Mouse (Mus musculus) forebrain, embryonic 10.5 days (tissue): ENCODE data around the gene Cort. TPM values are rescaled to one million over a fixed set of nuclear protein-coding genes. Genes with fewer than 3 reads are reported as not detected.

Experiments used
- DNase-seq: peaks from one replicate; pipeline ENCODE4 v3.0.0-alpha.2; 2017; ENCODE audit warnings: low spot score; ENCODE audit errors: extremely low spot score
- H3K27ac ChIP-seq: fragments of 300-500 bp; sonication (generic); 2 replicates; pipeline ENCODE4 v1.5.1; 2016; ENCODE audit warnings: mild to moderate bottlenecking
- H3K27me3 ChIP-seq: fragments of 300-500 bp; sonication (generic); 2 replicates; pipeline ENCODE4 v1.6.1; 2016; ENCODE audit warnings: mild to moderate bottlenecking; ENCODE audit not compliant: poor library complexity, severe bottlenecking
- H3K36me3 ChIP-seq: fragments of 300-500 bp; sonication (generic); replicated peaks from 2 replicates; pipeline ENCODE4 v1.6.1; 2016; ENCODE audit warnings: mild to moderate bottlenecking, moderate library complexity
- H3K4me1 ChIP-seq: fragments of 300-500 bp; sonication (generic); 2 replicates; pipeline ENCODE4 v1.6.1; 2016
- H3K4me3 ChIP-seq: fragments of 300-500 bp; sonication (generic); 2 replicates; pipeline ENCODE4 v1.5.1; 2016; ENCODE audit warnings: mild to moderate bottlenecking, moderate library complexity
- H3K9me3 ChIP-seq: fragments of 300-500 bp; sonication (generic); 2 replicates; pipeline ENCODE4 v1.6.1; 2016; ENCODE audit warnings: mild to moderate bottlenecking, moderate library complexity
- WGBS: fragments of 180-500 bp; shearing (Covaris S2); methylation state at CpG from one replicate; pipeline ENCODE4 v1.1.7; 2016; 5-methylcytosine and 5-hydroxymethylcytosine counted together
- polyA plus RNA-seq: library from polyadenylated mRNA; unstranded; fragments of >200 nt; fragmentation: Nextera tagmentation; extraction: Ambion mirVana; gene quantifications from 2 replicates; pipeline ENCODE4 v1.2.1, GENCODE M21; 2016

The Cort gene
- polyA plus RNA-seq, 1 experiment from 2014 or later: 0.30 TPM

DNA sequence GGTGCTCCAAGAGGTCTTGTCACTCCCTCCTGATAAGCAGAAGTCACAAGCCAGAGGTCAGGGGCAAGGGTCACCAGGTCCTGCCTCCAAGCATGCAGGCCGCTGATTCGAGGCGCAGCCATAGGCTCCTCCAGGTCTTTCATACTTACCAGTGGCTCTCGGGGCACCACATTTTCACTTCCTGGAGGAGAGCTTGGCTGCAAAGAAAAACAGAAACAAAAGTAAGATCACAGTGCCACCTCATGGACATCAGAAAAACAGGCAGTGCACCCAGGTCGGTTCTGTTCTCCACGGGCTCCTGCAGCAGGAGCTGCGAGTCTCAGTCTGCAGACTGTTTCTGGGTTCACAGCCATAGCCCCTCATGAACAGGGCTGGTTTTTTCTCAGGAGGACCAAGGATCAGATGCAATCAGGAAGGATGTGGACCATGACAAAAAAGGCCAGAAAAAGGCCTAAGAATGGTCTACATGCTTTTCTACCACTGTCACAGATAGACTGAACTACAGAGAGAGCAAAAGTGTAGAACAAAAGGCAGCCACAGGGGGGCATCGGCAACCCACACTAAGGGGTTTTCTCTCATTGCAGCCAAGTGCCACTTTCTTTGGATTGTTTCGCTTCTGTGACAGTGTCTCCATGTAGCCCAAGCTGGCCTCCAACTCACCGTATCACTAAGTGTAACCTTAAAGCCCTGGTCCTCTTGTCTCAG, 50.5 kb downstream of the Cort start:
- 46% methylated on average over 10 of the region's 10 CpGs for WGBS

DNA sequence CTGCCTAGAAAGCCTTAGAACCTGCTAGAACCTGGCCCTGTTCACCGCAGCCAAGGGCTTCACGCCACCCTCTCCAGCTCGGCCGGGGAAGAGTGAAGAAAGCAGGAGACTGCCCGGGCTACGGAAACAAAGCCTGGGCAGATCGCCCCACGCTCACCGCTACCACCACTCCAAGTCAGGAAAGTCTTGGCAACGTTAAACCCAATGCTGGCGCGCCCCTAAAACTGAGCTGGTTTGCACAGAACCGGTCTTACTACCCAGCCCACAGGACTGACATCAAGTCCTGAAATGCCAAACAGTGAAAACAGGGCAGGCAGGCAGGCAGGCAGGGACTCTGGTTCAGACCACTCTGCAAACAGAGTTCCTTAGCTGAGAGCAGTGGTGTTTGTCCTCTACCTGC, 51.5 kb downstream of the Cort start:
- no peak overlapping the region for H3K4me3 ChIP-seq
- H3K27me3 ChIP-seq: no peaks in the 10 kb centered on the region
- H3K27ac ChIP-seq: no peak overlapping the region
- 96% methylated on average over 13 of the region's 13 CpGs for WGBS
- peaks cover 43% of the 10 kb centered on the region for H3K36me3 ChIP-seq
- no peaks in the 10 kb centered on the region for H3K9me3 ChIP-seq
- no peak for DNase-seq
- peaks cover 48% of the 10 kb centered on the region for H3K4me1 ChIP-seq

More for the DNA sequence above, 50.5 kb downstream of the Cort start:
- H3K9me3 ChIP-seq: no peaks in the 10 kb centered on the region
- peaks cover 39% of the 10 kb centered on the region for H3K4me1 ChIP-seq
- no peak overlapping the region for H3K27ac ChIP-seq
- H3K4me3 ChIP-seq: no peak overlapping the region
- DNase-seq: peak; percentile 57
- H3K27me3 ChIP-seq: no peaks in the 10 kb centered on the region
- H3K36me3 ChIP-seq: peaks cover 45% of the 10 kb centered on the region

Other genes with a start within 250 kb of the Cort start
- 54.4 and 58.9 TPM in 2 replicates for gene Pex14, start 26.9 kb downstream of the Cort start, polyA plus RNA-seq
- gene Dffa, start 22.6 kb downstream of the Cort start, polyA plus RNA-seq: 30.5 and 33.4 TPM in 2 replicates
- gene Cenps, start 10.9 kb upstream of the Cort start, polyA plus RNA-seq: 64.8 and 69.1 TPM in 2 replicates
- 169 and 172 TPM in 2 replicates for gene Pgd, start 40.0 kb upstream of the Cort start, polyA plus RNA-seq
- gene Kif1b, start 180.9 kb upstream of the Cort start, polyA plus RNA-seq: 55.9 and 59.8 TPM in 2 replicates